Mouse (Mus musculus): Measurements from ENCODE around the gene Stab2. TPM values are rescaled to one million over a fixed set of nuclear protein-coding genes. Genes with fewer than 3 reads are reported as not detected.

Gene Stab2
- polyA plus RNA-seq, 1 experiment from 2014 or later: 31.7 TPM

Other genes starting within 250 kb of the Stab2 start
- not detected in 2 replicates for gene Gm49358, start 244.1 kb downstream of the Stab2 start, polyA plus RNA-seq (2016; fragmentation: Nextera tagmentation; extraction: Ambion mirVana)
- 0.65 and 0.69 TPM in 2 replicates for gene Nt5dc3, start 229.0 kb downstream of the Stab2 start, polyA plus RNA-seq (2016; fragmentation: Nextera tagmentation; extraction: Ambion mirVana)
- gene 1700113H08Rik, start 50.0 kb upstream of the Stab2 start, polyA plus RNA-seq (2016; fragmentation: Nextera tagmentation; extraction: Ambion mirVana): not detected in 2 replicates

All from liver, embryonic 12.5 days (tissue).